Mouse (Mus musculus) midbrain, embryonic 13.5 days (tissue): ENCODE measurements around the gene Prr23a3. TPM values are rescaled to one million over a fixed set of nuclear protein-coding genes. Genes with fewer than 3 reads are reported as not detected.

Experiments
- ATAC-seq: fragments of 200-750 bp; cut with Nextera tagmentation; 2 replicates; pipeline ENCODE4 v1.8.0; 2017; ENCODE audit warnings: mild to moderate bottlenecking, moderate TSS enrichment, moderate library complexity
- H3K27ac ChIP-seq: fragments of 300-500 bp; sonication (generic); 2 replicates; pipeline ENCODE4 v1.5.1; 2015; ENCODE audit warnings: inconsistent platforms, mild to moderate bottlenecking, moderate library complexity
- H3K27me3 ChIP-seq: fragments of 300-500 bp; sonication (generic); 2 replicates; pipeline ENCODE4 v1.6.1; 2015; ENCODE audit warnings: mild to moderate bottlenecking, inconsistent platforms
- H3K36me3 ChIP-seq: fragments of 300-500 bp; sonication (generic); 2 replicates; pipeline ENCODE4 v1.6.1; 2015; ENCODE audit warnings: mild to moderate bottlenecking, inconsistent platforms
- H3K4me1 ChIP-seq: fragments of 300-500 bp; sonication (generic); replicated peaks from 2 replicates; pipeline ENCODE4 v1.6.1; 2015; ENCODE audit warnings: inconsistent platforms
- H3K4me2 ChIP-seq: fragments of 300-500 bp; sonication (generic); replicated peaks from 2 replicates; pipeline ENCODE4 v1.6.1; 2015; ENCODE audit warnings: moderate library complexity, mild to moderate bottlenecking, inconsistent platforms
- H3K4me3 ChIP-seq: fragments of 300-500 bp; sonication (generic); replicated peaks from 2 replicates; pipeline ENCODE4 v1.5.1; 2015; ENCODE audit warnings: mild to moderate bottlenecking, inconsistent platforms
- H3K9ac ChIP-seq: fragments of 300-500 bp; sonication (generic); replicated peaks from 2 replicates; pipeline ENCODE4 v1.6.1; 2015; ENCODE audit warnings: mild to moderate bottlenecking, inconsistent platforms
- H3K9me3 ChIP-seq: fragments of 300-500 bp; sonication (generic); 2 replicates; pipeline ENCODE4 v1.6.1; 2016; ENCODE audit warnings: mild to moderate bottlenecking, inconsistent platforms
- WGBS: fragments of 180-500 bp; shearing (Covaris S2); methylation state at CpG from one replicate; pipeline ENCODE4 v1.1.7; 2015; 5-methylcytosine and 5-hydroxymethylcytosine counted together
- polyA plus RNA-seq: library from polyadenylated mRNA; unstranded; fragments of >200 nt; fragmentation: Nextera tagmentation; extraction: Ambion mirVana; gene quantifications from 2 replicates; pipeline ENCODE4 v1.2.1, GENCODE M21; 2015

The Prr23a3 gene
- polyA plus RNA-seq, result 0.08 TPM in 1 of 2 replicates, not detected in the other

DNA sequence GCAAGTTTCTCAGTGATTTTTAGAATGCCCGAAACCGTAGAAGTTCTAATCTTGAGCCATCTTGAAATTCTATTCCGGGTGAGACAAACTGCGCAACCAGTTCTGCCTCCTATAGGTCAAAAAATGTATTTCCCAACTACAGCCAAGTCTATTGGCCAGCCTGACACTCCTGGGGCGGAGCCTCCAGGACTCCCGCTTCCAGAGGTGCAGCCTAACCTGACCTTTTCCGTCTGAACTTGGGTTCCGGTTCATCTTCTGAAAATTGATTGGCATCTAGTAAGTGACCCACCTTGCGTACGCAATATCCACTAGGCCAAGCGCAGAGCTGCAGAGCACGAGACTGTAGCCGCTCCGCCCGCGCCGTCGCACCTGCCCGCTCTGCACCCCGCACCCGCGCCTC is at the start of gene Prr23a3:
TSS of gene Prr23a3 (plus strand) at position 197 of the 400 bp plus-strand sequence.
- H3K4me1 ChIP-seq, result no peaks in the 10 kb centered on the region
- H3K27ac ChIP-seq, result no peak within 1 kb of the TSS
- WGBS, result 61% methylated on average over 22 of the region's 22 CpGs
- no peak within 1 kb of the TSS for H3K4me3 ChIP-seq
- no peak for ATAC-seq
- H3K9me3 ChIP-seq, result no peaks in the 10 kb centered on the region
- H3K9ac ChIP-seq, result no peak within 1 kb of the TSS
- peak within 1 kb of the TSS; percentile 20; the same call in 1 of the 2 replicates for H3K4me2 ChIP-seq
- H3K36me3 ChIP-seq, result no peaks in the 10 kb centered on the region
- no peaks in the 10 kb centered on the region for H3K27me3 ChIP-seq

DNA sequence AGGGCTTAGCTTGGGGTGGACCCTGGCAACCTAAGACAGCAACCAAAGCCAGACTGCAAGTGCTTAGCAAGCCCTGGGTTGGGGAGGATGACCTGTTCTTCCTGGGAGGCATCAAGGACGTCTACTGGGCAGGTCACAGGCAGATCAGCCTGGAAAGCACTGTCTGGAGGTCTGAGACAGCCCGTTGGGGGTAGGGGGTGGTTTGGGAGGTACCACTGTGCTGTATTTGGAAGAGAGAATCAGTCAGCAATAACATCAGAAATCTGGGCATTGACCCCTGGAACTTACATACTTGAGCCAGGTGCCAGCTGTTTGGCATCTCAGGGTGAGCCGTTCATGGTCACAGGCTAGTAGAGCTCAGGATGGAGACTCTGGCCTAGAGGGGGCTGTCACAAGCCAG is 48.5 kb upstream of the Prr23a3 start:
- no peak for ATAC-seq
- Histone ChIP-seq H3K4me2 (no peak overlapping the region), H3K27me3 (no peaks in the 10 kb centered on the region), H3K9me3 (no peaks in the 10 kb centered on the region), H3K27ac (no peak overlapping the region), H3K4me1 (no peaks in the 10 kb centered on the region), H3K9ac (no peak overlapping the region), H3K4me3 (no peak overlapping the region), H3K36me3 (no peaks in the 10 kb centered on the region)
- WGBS, result 78% methylated on average over 3 of the region's 3 CpGs

DNA sequence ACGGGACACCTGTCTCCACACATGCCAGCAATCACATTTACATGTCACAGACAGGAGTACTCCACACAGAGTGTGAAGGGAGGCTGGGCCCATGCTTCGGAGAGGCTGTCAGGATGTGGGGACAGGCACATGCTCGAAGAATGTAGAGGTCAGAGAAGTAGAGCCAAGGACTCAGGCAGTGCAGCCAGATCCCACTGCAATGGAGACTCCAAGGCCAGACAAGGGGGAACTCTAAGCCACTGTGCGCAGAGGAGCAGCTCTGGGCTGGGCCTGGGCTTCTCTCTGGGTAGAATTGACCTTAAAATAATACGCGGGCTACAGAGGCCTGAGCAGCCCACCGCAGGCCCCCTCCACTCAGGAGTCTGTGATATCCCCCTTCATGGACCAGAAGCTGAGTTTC is 47.0 kb upstream of the Prr23a3 start:
- Histone ChIP-seq H3K4me2 (no peak overlapping the region), H3K27ac (no peak overlapping the region), H3K9me3 (no peaks in the 10 kb centered on the region), H3K4me3 (no peak overlapping the region), H3K4me1 (no peaks in the 10 kb centered on the region), H3K27me3 (no peaks in the 10 kb centered on the region), H3K9ac (no peak overlapping the region), H3K36me3 (no peaks in the 10 kb centered on the region)
- 85% methylated on average over 7 of the region's 7 CpGs for WGBS
- no peak for ATAC-seq

DNA sequence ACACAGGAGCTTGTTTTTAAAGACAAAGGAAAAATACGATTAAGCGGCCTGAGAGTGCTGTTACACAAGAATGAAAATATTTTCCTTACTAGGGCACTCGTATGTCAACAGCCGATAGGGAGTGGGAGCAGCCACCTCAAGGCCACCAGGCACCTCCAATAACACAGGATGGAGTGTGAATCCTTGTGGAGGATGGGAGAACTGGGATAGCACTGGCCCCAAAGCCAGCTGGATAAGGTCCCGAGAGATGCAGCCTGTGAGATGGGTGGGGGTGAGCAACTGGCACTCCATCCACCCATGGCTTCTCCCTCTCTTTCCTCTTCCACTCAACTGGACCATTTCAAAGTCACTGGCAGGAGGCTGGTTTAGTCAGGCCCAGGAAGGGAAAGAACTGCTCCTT is 45.6 kb upstream of the Prr23a3 start:
- Histone ChIP-seq H3K27me3 (no peaks in the 10 kb centered on the region), H3K27ac (no peak overlapping the region), H3K4me1 (no peaks in the 10 kb centered on the region), H3K36me3 (no peaks in the 10 kb centered on the region), H3K9me3 (peaks cover 5% of the 10 kb centered on the region), H3K9ac (no peak overlapping the region), H3K4me2 (no peak overlapping the region), H3K4me3 (no peak overlapping the region)
- ATAC-seq, result no peak
- WGBS, result 83% methylated on average over 5 of the region's 5 CpGs

DNA sequence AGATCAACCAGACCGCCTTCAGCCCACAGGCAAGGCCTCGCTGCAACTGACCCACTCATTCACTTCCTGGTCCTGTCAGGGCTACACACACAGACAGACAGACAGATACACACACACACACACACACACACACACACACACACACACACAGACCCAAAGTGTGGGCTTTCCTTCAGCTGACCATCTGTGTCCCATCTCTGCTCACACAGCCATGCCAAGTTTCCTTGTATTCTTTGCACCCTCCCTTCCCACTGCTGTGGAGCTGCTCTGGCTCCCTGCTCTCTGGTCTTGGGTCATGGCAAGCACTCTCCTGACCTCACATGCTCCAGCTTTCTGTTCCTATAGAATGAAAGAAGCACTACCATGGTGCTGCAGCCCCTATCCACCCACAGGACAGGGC is 45.1 kb upstream of the Prr23a3 start:
- Histone ChIP-seq H3K9me3 (peaks cover 6% of the 10 kb centered on the region), H3K4me2 (no peak overlapping the region), H3K4me3 (no peak overlapping the region), H3K4me1 (no peaks in the 10 kb centered on the region), H3K9ac (no peak overlapping the region), H3K27me3 (no peaks in the 10 kb centered on the region), H3K27ac (no peak overlapping the region), H3K36me3 (no peaks in the 10 kb centered on the region)
- 81% methylated on average over 2 of the region's 2 CpGs for WGBS
- ATAC-seq, result no peak

- no peaks in the 10 kb centered on the region for H3K4me1 ChIP-seq
- no peak overlapping the region for H3K4me3 ChIP-seq
- no peaks in the 10 kb centered on the region for H3K27me3 ChIP-seq
- H3K9ac ChIP-seq, result no peak overlapping the region
- H3K4me2 ChIP-seq, result no peak overlapping the region
- ATAC-seq, result no peak
- no peaks in the 10 kb centered on the region for H3K36me3 ChIP-seq
- H3K9me3 ChIP-seq, result peaks cover 6% of the 10 kb centered on the region
- H3K27ac ChIP-seq, result no peak overlapping the region
- 93% methylated on average over 4 of the region's 4 CpGs for WGBS
These were observed 44.1 kb upstream of the Prr23a3 start for GRCm38 (mm10) chr9:98820461-98820860.

DNA sequence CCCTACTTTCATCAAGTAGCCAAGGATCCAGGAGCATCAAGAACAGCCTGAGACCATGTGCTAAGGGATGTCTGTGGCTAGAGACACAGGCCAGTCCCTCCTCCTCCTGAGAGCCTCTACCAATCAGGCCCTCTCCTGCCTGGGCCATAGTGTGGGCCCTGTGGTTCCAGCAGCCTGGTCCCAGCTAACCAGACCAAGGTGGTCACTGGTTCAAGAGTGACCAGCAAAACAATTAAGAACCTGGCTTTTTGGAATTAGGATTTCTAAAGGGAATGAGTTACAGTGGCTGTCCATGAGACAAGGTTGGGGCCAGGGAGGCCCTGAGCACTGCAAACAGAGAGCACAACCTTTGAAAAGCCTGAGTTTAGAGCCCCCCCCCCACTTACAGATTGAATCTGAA is 43.5 kb upstream of the Prr23a3 start:
- Histone ChIP-seq H3K27ac (no peak overlapping the region), H3K9ac (no peak overlapping the region), H3K4me1 (no peaks in the 10 kb centered on the region), H3K4me3 (no peak overlapping the region), H3K27me3 (no peaks in the 10 kb centered on the region), H3K36me3 (no peaks in the 10 kb centered on the region), H3K9me3 (peaks cover 6% of the 10 kb centered on the region), H3K4me2 (no peak overlapping the region)
- ATAC-seq, result no peak

DNA sequence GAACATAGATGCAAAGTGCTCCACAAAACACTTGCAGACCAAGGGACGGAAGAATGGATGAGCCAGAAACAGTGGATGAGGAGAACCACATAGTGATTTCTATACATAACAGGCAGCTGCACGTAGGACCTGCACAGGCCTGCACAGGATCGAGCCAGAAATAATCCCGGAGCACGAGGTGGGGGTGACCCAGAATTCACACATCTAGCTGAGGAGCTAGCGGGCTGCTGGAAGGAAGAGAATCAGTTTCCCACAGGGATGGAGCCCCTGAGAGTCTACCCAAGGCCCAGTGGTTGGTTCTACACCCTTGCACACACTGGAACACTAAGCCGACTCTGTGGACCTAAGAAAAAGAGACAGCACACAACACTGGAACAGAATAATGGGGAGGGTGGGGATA is 40.8 kb upstream of the Prr23a3 start:
- Histone ChIP-seq H3K27me3 (no peaks in the 10 kb centered on the region), H3K4me2 (no peak overlapping the region), H3K9me3 (peaks cover 6% of the 10 kb centered on the region), H3K9ac (no peak overlapping the region), H3K36me3 (no peaks in the 10 kb centered on the region), H3K4me3 (no peak overlapping the region), H3K27ac (no peak overlapping the region), H3K4me1 (no peaks in the 10 kb centered on the region)
- WGBS, result 87% methylated on average over 7 of the region's 7 CpGs
- no peak for ATAC-seq

DNA sequence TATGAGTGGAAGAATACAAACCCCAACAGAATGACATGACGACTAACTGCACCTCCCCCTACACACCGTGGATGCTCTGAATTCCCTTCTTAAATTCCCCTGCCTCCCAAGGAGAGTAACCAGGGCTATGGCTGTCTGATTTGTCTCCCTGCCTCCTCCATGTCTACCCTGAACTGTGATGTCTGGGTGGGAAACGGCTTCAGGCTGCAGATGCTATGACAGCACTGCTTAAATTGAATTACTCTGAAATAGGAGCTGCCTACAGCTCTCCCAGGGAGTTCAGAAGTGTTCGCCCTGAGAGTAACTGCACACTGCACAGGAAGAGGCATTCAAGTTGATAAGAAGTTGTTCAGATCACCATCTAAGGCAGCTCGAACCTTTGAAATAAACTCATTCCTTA is 35.1 kb upstream of the Prr23a3 start:
- Histone ChIP-seq H3K4me1 (no peaks in the 10 kb centered on the region), H3K4me2 (no peak overlapping the region), H3K9ac (no peak overlapping the region), H3K9me3 (no peaks in the 10 kb centered on the region), H3K4me3 (no peak overlapping the region), H3K36me3 (no peaks in the 10 kb centered on the region), H3K27ac (no peak overlapping the region), H3K27me3 (no peaks in the 10 kb centered on the region)
- ATAC-seq, result no peak
- whole genome bisulfite sequencing, result 67% methylated on average over 5 of the region's 5 CpGs

- no peaks in the 10 kb centered on the region for H3K36me3 ChIP-seq
- H3K4me3 ChIP-seq, result no peak overlapping the region
- peaks cover 3% of the 10 kb centered on the region; the same call in 1 of the 2 replicates for H3K9me3 ChIP-seq
- no peak overlapping the region for H3K9ac ChIP-seq
- no peak overlapping the region for H3K27ac ChIP-seq
- ATAC-seq, result no peak
- H3K4me1 ChIP-seq, result 0 out of 2 replicates have a peak, but pooled peaks cover 3% of the 10 kb centered on the region
- no peak overlapping the region for H3K4me2 ChIP-seq
- H3K27me3 ChIP-seq, result no peaks in the 10 kb centered on the region
- WGBS, result 86% methylated on average over 7 of the region's 7 CpGs
These were observed 27.0 kb upstream of the Prr23a3 start for GRCm38 (mm10) chr9:98837537-98838074.

- whole genome bisulfite sequencing, result 56% methylated on average over 22 of the region's 22 CpGs
- peak within 1 kb of the TSS; percentile 12 for H3K4me3 ChIP-seq
These were observed 22.4 kb upstream of the Prr23a3 start, which contains the start of gene Prr23a1 for GRCm38 (mm10) chr9:98842117-98842516. Prr23a1 (plus strand) TSS chr9:98842503.

DNA sequence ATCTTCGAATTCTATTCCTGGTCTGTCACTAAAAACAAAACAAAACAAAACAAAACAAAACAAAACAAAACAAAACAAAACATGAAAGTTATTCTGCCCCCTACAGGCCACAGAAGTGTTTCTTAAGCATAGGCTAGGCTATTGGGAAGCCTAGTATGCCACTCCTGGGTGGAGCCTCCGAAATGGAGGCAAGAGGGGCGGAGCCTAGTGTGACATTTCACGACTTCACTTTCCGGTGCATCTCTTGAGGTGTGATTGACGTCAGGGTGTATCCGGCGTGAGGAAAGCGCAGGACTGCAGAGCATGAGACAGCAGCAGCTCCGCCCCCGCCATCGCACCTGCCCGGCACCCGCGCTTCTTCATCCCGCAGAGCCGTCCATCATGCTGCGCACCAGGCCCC is 8.4 kb upstream of the Prr23a3 start, which contains the start of gene Prr23a2:
TSS of gene Prr23a2 (plus strand) at position 285 of the 400 bp plus-strand sequence.
- no peak within 1 kb of the TSS for H3K4me3 ChIP-seq
- no peak within 1 kb of the TSS for H3K4me2 ChIP-seq
- no peaks in the 10 kb centered on the region for H3K27me3 ChIP-seq
- 84% methylated on average over 18 of the region's 18 CpGs for WGBS
- no peaks in the 10 kb centered on the region for H3K9me3 ChIP-seq
- H3K9ac ChIP-seq, result no peak within 1 kb of the TSS
- H3K27ac ChIP-seq, result no peak within 1 kb of the TSS
- no peaks in the 10 kb centered on the region for H3K36me3 ChIP-seq
- ATAC-seq, result no peak
- no peaks in the 10 kb centered on the region for H3K4me1 ChIP-seq

More at GRCm38 (mm10) chr9:98842117-98842516, 22.4 kb upstream of the Prr23a3 start, which contains the start of gene Prr23a1:
- Histone ChIP-seq H3K9ac (no peak within 1 kb of the TSS), H3K27me3 (no peaks in the 10 kb centered on the region), H3K4me2 (peak within 1 kb of the TSS; percentile 34), H3K9me3 (peaks cover 3% of the 10 kb centered on the region; the same call in 1 of the 2 replicates), H3K27ac (no peak within 1 kb of the TSS), H3K4me1 (no peaks in the 10 kb centered on the region), H3K36me3 (no peaks in the 10 kb centered on the region)
- ATAC-seq, result no peak

DNA sequence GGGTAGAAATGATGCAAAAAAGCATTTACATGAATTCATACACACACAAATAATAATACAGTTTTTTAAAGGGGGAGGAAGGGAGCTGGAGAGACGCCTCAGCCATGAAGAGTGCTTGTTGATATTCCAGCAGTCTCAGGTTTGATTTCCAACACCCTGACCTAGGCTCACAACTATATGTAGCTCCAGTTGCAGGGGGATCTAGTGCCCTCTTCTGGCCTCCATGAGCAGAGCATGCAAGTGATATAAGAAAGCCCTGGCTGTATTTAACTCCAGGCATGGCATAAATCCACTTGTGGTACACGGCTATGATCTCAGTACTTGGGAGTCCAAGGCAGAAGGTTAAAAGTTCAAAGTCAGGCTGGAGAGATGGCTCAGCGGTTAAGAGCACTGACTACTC is 1.1 kb upstream of the Prr23a3 start:
- H3K9me3 ChIP-seq, result no peaks in the 10 kb centered on the region
- H3K4me3 ChIP-seq, result no peak overlapping the region
- H3K9ac ChIP-seq, result no peak overlapping the region
- H3K4me1 ChIP-seq, result no peaks in the 10 kb centered on the region
- no peaks in the 10 kb centered on the region for H3K36me3 ChIP-seq
- H3K27ac ChIP-seq, result no peak overlapping the region
- no peak overlapping the region for H3K4me2 ChIP-seq
- no peaks in the 10 kb centered on the region for H3K27me3 ChIP-seq
- ATAC-seq, result no peak
- WGBS, result 80% methylated on average over 3 of the region's 3 CpGs
